Mouse (Mus musculus): ENCODE measurements around the gene Klhl41. TPM values are rescaled to one million over a fixed set of nuclear protein-coding genes. Genes with fewer than 3 reads are reported as not detected.

Gene Klhl41
- polyA plus RNA-seq, 1 experiment from 2014 or later, result 2.4 TPM

GRCm38 (mm10) chr2:69684488-69684887, 14.6 kb downstream of the Klhl41 start:
- ATAC-seq (ENCODE audit: insufficient number of reproducible peaks, insufficient read depth, low FRiP score, low TSS enrichment, low read depth), result no peak
- WGBS, result 92% methylated on average over 3 of the region's 3 CpGs

GRCm38 (mm10) chr2:69690214-69690613, 20.3 kb downstream of the Klhl41 start:
- Histone ChIP-seq H3K4me3 (no peak overlapping the region), H3K4me1 (no peaks in the 10 kb centered on the region), H3K27me3 (no peaks in the 10 kb centered on the region), H3K4me2 (no peak overlapping the region), H3K27ac (no peak overlapping the region), H3K9me3 (no peaks in the 10 kb centered on the region), H3K36me3 (peaks cover 55% of the 10 kb centered on the region), H3K9ac (no peak overlapping the region)
- no peak for ATAC-seq (ENCODE audit: insufficient number of reproducible peaks, insufficient read depth, low FRiP score, low TSS enrichment, low read depth)
- 88% methylated on average over 3 of the region's 3 CpGs for whole genome bisulfite sequencing

More at GRCm38 (mm10) chr2:69684488-69684887, 14.6 kb downstream of the Klhl41 start:
- Histone ChIP-seq H3K27ac (no peak overlapping the region), H3K4me1 (no peaks in the 10 kb centered on the region), H3K4me2 (no peak overlapping the region), H3K27me3 (no peaks in the 10 kb centered on the region), H3K4me3 (no peak overlapping the region), H3K9ac (no peak overlapping the region), H3K9me3 (no peaks in the 10 kb centered on the region), H3K36me3 (peaks cover 15% of the 10 kb centered on the region)

- Histone ChIP-seq H3K9me3 (no peaks in the 10 kb centered on the region), H3K4me1 (no peaks in the 10 kb centered on the region), H3K4me2 (no peak overlapping the region), H3K4me3 (no peak overlapping the region), H3K27ac (no peak overlapping the region), H3K27me3 (no peaks in the 10 kb centered on the region), H3K9ac (no peak overlapping the region), H3K36me3 (peaks cover 55% of the 10 kb centered on the region)
- whole genome bisulfite sequencing, result 94% methylated on average over 6 of the region's 6 CpGs
- no peak for ATAC-seq (ENCODE audit: insufficient number of reproducible peaks, insufficient read depth, low FRiP score, low TSS enrichment, low read depth)
Observed at GRCm38 (mm10) chr2:69690843-69691242, 20.9 kb downstream of the Klhl41 start.

- Histone ChIP-seq H3K4me2 (no peak overlapping the region), H3K9ac (no peak overlapping the region), H3K27me3 (no peaks in the 10 kb centered on the region), H3K36me3 (peaks cover 53% of the 10 kb centered on the region), H3K27ac (no peak overlapping the region), H3K4me1 (no peaks in the 10 kb centered on the region), H3K9me3 (no peaks in the 10 kb centered on the region), H3K4me3 (no peak overlapping the region)
- ATAC-seq (ENCODE audit: insufficient number of reproducible peaks, insufficient read depth, low FRiP score, low TSS enrichment, low read depth), result no peak
- WGBS, result 93% methylated on average over 11 of the region's 11 CpGs
Observed at GRCm38 (mm10) chr2:69693501-69693900, 23.6 kb downstream of the Klhl41 start.

DNA sequence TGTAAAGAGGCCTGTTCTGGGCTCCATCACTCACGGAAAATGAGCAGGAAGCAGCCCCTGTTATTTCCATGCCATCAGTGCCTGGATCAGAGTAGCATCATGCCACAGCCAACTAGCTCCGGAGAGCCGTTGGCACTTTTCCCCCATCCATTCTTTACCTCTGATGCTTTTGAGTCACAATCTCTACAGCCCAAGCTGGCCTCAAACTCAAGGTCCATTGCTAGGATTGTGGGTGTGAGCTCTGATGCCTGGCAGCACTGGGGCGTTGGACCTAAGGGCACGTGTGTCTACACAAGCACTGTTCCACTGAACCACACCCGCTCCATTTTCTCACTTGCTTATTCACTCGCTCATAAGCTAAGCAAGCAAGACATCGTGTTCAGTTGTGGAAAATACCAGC, 30.5 kb downstream of the Klhl41 start:
- 95% methylated on average over 8 of the region's 8 CpGs for WGBS
- no peak overlapping the region for H3K4me2 ChIP-seq
- H3K4me1 ChIP-seq, result no peaks in the 10 kb centered on the region
- no peaks in the 10 kb centered on the region for H3K27me3 ChIP-seq
- no peak overlapping the region for H3K9ac ChIP-seq
- no peaks in the 10 kb centered on the region for H3K9me3 ChIP-seq
- H3K36me3 ChIP-seq, result peaks cover 44% of the 10 kb centered on the region
- ATAC-seq (ENCODE audit: insufficient number of reproducible peaks, insufficient read depth, low FRiP score, low TSS enrichment, low read depth), result no peak
- no peak overlapping the region for H3K4me3 ChIP-seq
- no peak overlapping the region for H3K27ac ChIP-seq

- Histone ChIP-seq H3K27ac (no peak overlapping the region), H3K4me2 (peak overlapping the region; percentile 77)
- 89% methylated on average over 14 of the region's 14 CpGs for WGBS
Observed at GRCm38 (mm10) chr2:69712171-69712570, 42.3 kb downstream of the Klhl41 start.

DNA sequence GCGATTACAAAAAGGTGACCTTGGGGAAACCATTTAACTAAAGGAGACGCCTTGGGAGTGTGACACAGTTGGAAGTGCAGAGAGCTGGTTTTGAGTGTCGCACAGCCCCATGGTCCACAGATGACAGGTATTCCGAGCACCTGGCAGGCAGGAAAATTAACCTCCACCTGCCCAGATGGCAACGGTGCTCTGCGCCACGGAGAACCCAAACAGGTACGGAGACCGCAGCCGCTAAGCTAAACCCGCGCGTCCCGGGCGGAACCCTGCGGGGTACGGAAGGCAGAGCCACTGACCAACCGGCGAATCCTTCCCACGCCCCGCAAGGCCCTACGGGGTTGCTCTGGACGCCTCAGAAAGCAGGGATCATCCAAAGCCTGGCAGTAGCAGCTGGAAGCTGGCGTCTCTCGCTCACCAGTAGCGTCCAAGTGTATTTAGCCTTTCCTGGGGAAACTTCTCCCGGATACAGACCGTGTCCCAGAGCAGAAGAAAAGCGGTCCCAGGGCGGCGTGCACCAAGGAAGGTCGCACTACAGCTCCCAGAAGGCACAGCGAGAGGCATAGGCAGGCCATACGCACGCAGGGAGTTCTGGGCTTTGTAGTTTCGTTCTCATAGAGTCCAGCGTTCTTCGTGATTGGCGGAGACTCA, 43.2 kb downstream of the Klhl41 start, which contains the start of gene Fastkd1:
Fastkd1 (minus strand) TSS at position 536 of the 645 bp plus-strand sequence.
- no peaks in the 10 kb centered on the region for H3K9me3 ChIP-seq
- H3K9ac ChIP-seq, result peak within 1 kb of the TSS; percentile 82
- 0 out of 2 replicates have a peak, but pooled peaks cover 6% of the 10 kb centered on the region for H3K27me3 ChIP-seq
- H3K36me3 ChIP-seq, result no peaks in the 10 kb centered on the region
- 0 out of 2 replicates have a peak within 1 kb of the TSS, but pooled peaks have one; percentile 55 for H3K27ac ChIP-seq
- ATAC-seq (ENCODE audit: insufficient number of reproducible peaks, insufficient read depth, low FRiP score, low TSS enrichment, low read depth), result peak; percentile 94
- H3K4me3 ChIP-seq, result peak within 1 kb of the TSS; percentile 91
- peak within 1 kb of the TSS; percentile 77 for H3K4me2 ChIP-seq
- WGBS, result under 1% methylated on average over 39 of the region's 39 CpGs
- 0 out of 2 replicates have a peak, but pooled peaks cover 3% of the 10 kb centered on the region for H3K4me1 ChIP-seq

More at GRCm38 (mm10) chr2:69712171-69712570, 42.3 kb downstream of the Klhl41 start:
- H3K36me3 ChIP-seq, result peaks cover 3% of the 10 kb centered on the region; the same call in 1 of the 2 replicates
- no peak overlapping the region for H3K4me3 ChIP-seq
- H3K27me3 ChIP-seq, result 0 out of 2 replicates have a peak, but pooled peaks cover 6% of the 10 kb centered on the region
- H3K9me3 ChIP-seq, result no peaks in the 10 kb centered on the region
- ATAC-seq (ENCODE audit: insufficient number of reproducible peaks, insufficient read depth, low FRiP score, low TSS enrichment, low read depth), result no peak
- 0 out of 2 replicates have a peak, but pooled peaks cover 3% of the 10 kb centered on the region for H3K4me1 ChIP-seq
- no peak overlapping the region for H3K9ac ChIP-seq

DNA sequence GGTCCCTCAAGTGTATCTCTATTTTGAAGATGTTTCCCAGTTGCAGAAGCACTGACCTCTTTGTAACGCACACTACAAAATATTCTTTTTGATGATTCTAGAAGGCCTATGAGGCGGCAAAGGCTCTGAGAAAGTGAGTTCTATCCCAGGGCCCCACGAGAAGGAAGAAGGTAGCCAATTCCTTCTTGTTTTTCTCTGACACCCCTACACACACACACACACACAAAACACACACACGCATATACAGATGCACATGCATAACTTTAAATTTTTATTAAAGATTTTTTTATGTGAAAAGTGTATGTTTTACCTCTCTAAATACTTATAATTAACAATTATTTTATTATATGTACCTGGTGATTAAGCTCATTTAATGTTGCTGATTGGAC, 43.7 kb downstream of the Klhl41 start:
- Histone ChIP-seq H3K4me2 (peak overlapping the region; percentile 77), H3K9me3 (no peaks in the 10 kb centered on the region), H3K9ac (no peak overlapping the region), H3K4me1 (0 out of 2 replicates have a peak, but pooled peaks cover 3% of the 10 kb centered on the region), H3K27ac (no peak overlapping the region), H3K27me3 (0 out of 2 replicates have a peak, but pooled peaks cover 6% of the 10 kb centered on the region), H3K36me3 (no peaks in the 10 kb centered on the region), H3K4me3 (peak overlapping the region; percentile 91)
- 35% methylated on average over 4 of the region's 4 CpGs for WGBS
- no peak for ATAC-seq (ENCODE audit: insufficient number of reproducible peaks, insufficient read depth, low FRiP score, low TSS enrichment, low read depth)

GRCm38 (mm10) chr2:69714126-69714525, 44.2 kb downstream of the Klhl41 start:
- 0 out of 2 replicates have a peak, but pooled peaks cover 6% of the 10 kb centered on the region for H3K27me3 ChIP-seq
- WGBS, result 77% methylated on average over 5 of the region's 5 CpGs
- no peaks in the 10 kb centered on the region for H3K36me3 ChIP-seq
- H3K9ac ChIP-seq, result no peak overlapping the region
- ATAC-seq (ENCODE audit: insufficient number of reproducible peaks, insufficient read depth, low FRiP score, low TSS enrichment, low read depth), result no peak
- no peak overlapping the region for H3K4me3 ChIP-seq
- 0 out of 2 replicates have a peak, but pooled peaks cover 3% of the 10 kb centered on the region for H3K4me1 ChIP-seq
- H3K4me2 ChIP-seq, result no peak overlapping the region
- H3K9me3 ChIP-seq, result no peaks in the 10 kb centered on the region
- H3K27ac ChIP-seq, result no peak overlapping the region

DNA sequence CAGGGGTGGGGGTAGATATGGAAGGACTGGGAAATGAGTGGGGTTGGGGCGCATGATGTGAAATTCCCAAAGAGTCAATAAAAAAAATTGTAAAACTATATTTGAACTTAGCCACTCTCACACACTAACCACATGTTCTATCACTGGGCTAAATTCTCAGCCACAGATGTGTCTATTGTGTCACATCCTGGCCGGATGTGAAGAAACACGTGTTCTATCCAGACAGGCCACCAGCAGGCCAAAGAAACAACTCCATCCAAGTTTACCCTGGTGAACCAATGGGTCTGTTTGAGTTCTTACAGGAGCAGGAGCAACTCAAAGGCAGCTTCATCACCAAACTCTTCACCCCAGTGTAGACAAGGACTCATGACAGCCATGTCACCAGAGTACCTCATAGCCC, 46.6 kb downstream of the Klhl41 start:
- Histone ChIP-seq H3K4me2 (no peak overlapping the region), H3K27me3 (peaks cover 11% of the 10 kb centered on the region; the same call in 1 of the 2 replicates), H3K27ac (no peak overlapping the region), H3K9ac (no peak overlapping the region), H3K9me3 (no peaks in the 10 kb centered on the region), H3K4me1 (0 out of 2 replicates have a peak, but pooled peaks cover 3% of the 10 kb centered on the region), H3K4me3 (no peak overlapping the region), H3K36me3 (no peaks in the 10 kb centered on the region)
- ATAC-seq (ENCODE audit: insufficient number of reproducible peaks, insufficient read depth, low FRiP score, low TSS enrichment, low read depth), result no peak
- 77% methylated on average over 3 of the region's 3 CpGs for WGBS

GRCm38 (mm10) chr2:69719121-69719520, 49.2 kb downstream of the Klhl41 start:
- no peak for ATAC-seq (ENCODE audit: insufficient number of reproducible peaks, insufficient read depth, low FRiP score, low TSS enrichment, low read depth)
- H3K9ac ChIP-seq, result no peak overlapping the region
- H3K4me2 ChIP-seq, result no peak overlapping the region
- H3K36me3 ChIP-seq, result no peaks in the 10 kb centered on the region
- WGBS, result 76% methylated on average over 1 of the region's 1 CpGs
- H3K27me3 ChIP-seq, result peaks cover 11% of the 10 kb centered on the region; the same call in 1 of the 2 replicates
- H3K9me3 ChIP-seq, result no peaks in the 10 kb centered on the region
- H3K27ac ChIP-seq, result no peak overlapping the region
- H3K4me3 ChIP-seq, result no peak overlapping the region
- H3K4me1 ChIP-seq, result peaks cover 2% of the 10 kb centered on the region; the same call in 1 of the 2 replicates

DNA sequence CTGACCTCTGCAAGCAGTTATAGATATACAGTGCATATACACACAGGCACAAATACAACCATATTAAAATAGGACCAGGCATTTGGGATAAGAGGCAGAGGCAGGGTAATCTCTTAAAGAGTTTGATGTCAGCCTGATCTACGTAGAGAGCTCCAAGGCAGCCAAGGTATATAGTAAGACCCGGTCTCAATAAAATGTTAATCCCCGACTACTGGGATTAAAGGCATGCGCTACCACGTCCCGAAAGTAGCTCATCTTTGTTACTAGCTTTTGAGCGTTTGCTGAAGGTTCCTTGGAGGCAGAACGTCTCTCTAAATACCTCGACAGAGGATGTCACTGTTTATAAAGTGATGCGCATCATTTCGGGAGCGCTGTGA, 52.3 kb downstream of the Klhl41 start, which contains the start of gene Ppig:
Ppig (plus strand) TSS at position 273 of the 377 bp plus-strand sequence.
- peaks cover 6% of the 10 kb centered on the region; the same call in 1 of the 2 replicates for H3K27me3 ChIP-seq
- peak within 1 kb of the TSS; percentile 91 for H3K27ac ChIP-seq
- no peaks in the 10 kb centered on the region for H3K36me3 ChIP-seq
- H3K9me3 ChIP-seq, result no peaks in the 10 kb centered on the region
- peak within 1 kb of the TSS; percentile 94 for H3K9ac ChIP-seq
- no peak; the same call in 1 of the 2 replicates for ATAC-seq (ENCODE audit: insufficient number of reproducible peaks, insufficient read depth, low FRiP score, low TSS enrichment, low read depth)
- 6% methylated on average over 12 of the region's 12 CpGs for WGBS
- H3K4me3 ChIP-seq, result peak within 1 kb of the TSS; percentile 80
- peaks cover 9% of the 10 kb centered on the region for H3K4me1 ChIP-seq
- peak within 1 kb of the TSS; percentile 74 for H3K4me2 ChIP-seq

Data from embryonic facial prominence, embryonic 13.5 days (tissue).